Mouse (Mus musculus): Measurements from ENCODE around the gene Mif4gd. TPM values are rescaled to one million over a fixed set of nuclear protein-coding genes. Genes with fewer than 3 reads are reported as not detected.
A peak's percentile ranks its signal among the peaks of the same experiment; 100 is the strongest.

Gene Mif4gd
- polyA plus RNA-seq, 1 experiment from 2014 or later, result 57.3 TPM

DNA sequence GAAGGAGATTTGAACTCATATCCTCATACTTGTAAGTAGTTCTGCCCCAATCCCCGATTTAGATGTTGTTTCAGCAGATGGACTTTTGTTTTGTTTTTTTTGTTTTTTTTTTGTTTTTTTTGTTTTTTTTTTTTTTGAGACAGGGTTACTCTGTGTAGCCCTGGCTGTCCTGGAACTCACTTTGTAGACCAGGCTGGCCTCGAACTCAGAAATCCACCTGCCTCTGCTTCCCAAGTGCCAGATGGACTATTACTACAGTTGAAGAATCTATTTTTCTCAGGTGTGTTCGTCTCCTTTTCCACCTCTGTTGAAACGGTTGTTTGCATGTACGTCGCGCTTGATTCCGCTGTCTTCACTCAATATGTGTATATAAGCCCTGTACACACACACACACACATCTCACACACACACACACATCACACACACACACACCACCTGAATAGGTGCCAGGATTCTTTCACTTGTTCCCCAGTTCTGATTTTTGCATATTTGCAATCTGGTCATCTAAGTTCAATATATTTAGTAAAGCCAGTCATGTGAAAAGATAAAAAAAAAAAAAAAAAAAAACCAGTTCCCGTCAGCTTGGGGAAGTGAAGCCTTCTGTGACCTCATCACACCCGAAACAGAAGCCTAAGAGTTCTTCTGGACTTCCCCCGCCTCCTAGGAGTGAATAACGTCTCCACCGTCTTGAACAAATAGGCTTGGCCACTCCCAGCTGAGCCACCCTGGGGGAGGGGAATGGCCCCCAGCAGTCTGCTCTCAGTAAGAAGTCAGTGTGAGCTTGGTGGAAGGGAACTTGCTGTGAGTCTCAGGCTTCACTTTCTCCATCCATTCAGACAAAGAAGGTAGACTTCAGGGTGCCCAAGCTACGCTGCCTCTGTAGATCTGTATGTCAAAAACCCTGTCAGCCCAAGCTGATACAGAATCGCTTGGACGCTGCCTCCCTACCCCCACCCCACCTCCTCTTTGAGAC is 18.0 kb upstream of the Mif4gd start:
- TF ChIP-seq CTCF (IDR thresholded peaks at IDR 0.05; ENCODE audit: low read depth), result no peak
- H3K27ac ChIP-seq, result no peak overlapping the region

DNA sequence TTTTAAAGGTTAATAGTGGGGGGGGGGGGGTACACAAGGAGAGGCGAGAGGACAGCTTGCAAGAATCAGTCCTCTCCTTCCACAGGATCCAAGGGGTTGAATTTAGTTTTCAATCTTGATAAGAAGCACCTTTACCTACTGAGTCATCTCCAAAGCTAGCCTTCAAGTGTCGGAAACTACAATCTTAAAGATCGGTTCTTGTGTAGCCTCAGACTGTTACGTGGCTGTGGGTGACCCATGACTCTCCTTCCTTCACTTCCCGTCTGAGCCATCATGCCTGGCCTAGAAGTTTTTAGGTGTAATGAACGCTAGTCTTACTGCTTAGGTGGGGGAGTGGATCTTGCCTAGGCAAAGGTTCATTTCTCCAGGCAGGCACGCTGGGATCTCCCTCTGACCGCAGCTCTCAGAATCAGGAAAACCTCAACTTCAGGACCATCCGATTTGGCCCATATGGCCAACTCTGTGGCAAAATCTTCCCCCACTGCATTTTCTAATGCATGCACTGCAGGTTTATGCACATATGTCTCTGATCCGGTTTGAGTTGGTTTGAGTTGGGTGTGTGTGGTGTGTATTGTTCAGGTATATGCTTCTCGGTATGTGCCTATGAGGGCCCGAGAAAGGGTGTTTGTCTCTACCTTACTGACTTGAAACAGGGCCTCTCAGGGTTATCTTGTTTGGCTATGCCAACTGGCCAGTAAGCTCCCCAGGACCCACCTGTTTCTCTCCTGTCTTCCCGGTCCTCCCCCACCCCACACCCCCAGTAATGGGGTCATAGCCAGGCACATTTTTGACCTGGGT is 17.2 kb upstream of the Mif4gd start:
- H3K4me2 ChIP-seq (ENCODE audit: low read length), result no peak overlapping the region
- no peak overlapping the region for H3K4me3 ChIP-seq (replicated peaks; ENCODE audit: low read depth, low read length)
- no peaks in the 10 kb centered on the region for H3K9me3 ChIP-seq (replicated peaks; ENCODE audit: low read length)
- no peak overlapping the region for H3K27ac ChIP-seq
- no peaks in the 10 kb centered on the region for H3K27me3 ChIP-seq (ENCODE audit: insufficient read depth, low read length)
- H3K9ac ChIP-seq (ENCODE audit: low read depth, low read length), result no peak overlapping the region
- no peak for TF ChIP-seq CTCF (IDR thresholded peaks at IDR 0.05; ENCODE audit: low read depth)
- ATAC-seq (replicated peaks; ENCODE audit: low FRiP score, low read depth) (no peak), DNase-seq (ENCODE audit: low spot score) (no peak)
- 76% methylated on average over 13 of the region's 13 CpGs for WGBS
- H3K4me1 ChIP-seq (replicated peaks; ENCODE audit: insufficient read depth, low read length), result no peaks in the 10 kb centered on the region
- H3K36me3 ChIP-seq (ENCODE audit: insufficient read depth, low read length), result no peaks in the 10 kb centered on the region

More for the DNA sequence above, 18.0 kb upstream of the Mif4gd start:
- Histone ChIP-seq H3K9me3 (replicated peaks; ENCODE audit: low read length) (no peaks in the 10 kb centered on the region), H3K9ac (ENCODE audit: low read depth, low read length) (no peak overlapping the region), H3K27me3 (ENCODE audit: insufficient read depth, low read length) (no peaks in the 10 kb centered on the region), H3K36me3 (ENCODE audit: insufficient read depth, low read length) (no peaks in the 10 kb centered on the region), H3K4me1 (replicated peaks; ENCODE audit: insufficient read depth, low read length) (no peaks in the 10 kb centered on the region), H3K4me3 (replicated peaks; ENCODE audit: low read depth, low read length) (no peak overlapping the region), H3K4me2 (ENCODE audit: low read length) (no peak overlapping the region)
- DNase-seq (ENCODE audit: low spot score) (peak; percentile 51), ATAC-seq (replicated peaks; ENCODE audit: low FRiP score, low read depth) (no peak)
- 49% methylated on average over 16 of the region's 16 CpGs for WGBS

DNA sequence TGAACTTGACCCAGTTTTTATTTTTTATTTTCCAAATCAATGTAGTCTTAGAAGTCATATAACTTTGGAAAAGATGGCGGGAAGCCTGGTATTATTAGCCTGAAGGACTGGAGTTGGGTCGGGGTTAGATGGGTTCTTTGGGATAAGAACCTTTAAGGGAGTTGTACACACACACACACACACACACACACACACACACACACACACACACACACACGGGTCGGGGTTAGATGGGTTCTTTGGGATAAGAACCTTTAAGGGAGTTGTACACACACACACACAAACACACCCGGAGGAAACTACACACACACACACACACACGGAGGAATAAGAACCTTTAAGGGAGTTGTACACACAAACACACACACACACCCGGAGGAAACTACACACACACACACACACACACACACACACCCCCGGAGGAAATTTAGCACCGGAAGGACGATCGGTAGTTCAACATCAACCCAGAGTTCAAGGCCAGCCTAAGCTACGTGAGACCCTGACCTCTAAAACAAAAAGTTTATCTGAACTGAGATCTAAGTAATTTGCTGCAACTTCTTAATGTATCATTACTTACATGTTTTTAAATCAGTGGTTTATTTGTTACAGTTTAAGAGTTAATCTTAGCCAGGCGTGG is 15.8 kb upstream of the Mif4gd start:
- H3K9me3 ChIP-seq (replicated peaks; ENCODE audit: low read length), result no peaks in the 10 kb centered on the region
- no peaks in the 10 kb centered on the region for H3K36me3 ChIP-seq (ENCODE audit: insufficient read depth, low read length)
- peak overlapping the region; percentile 71 for H3K4me3 ChIP-seq (replicated peaks; ENCODE audit: low read depth, low read length)
- peak overlapping the region; percentile 47 for H3K4me2 ChIP-seq (ENCODE audit: low read length)
- 53% methylated on average over 13 of the region's 13 CpGs for WGBS
- no peak for ATAC-seq (replicated peaks; ENCODE audit: low FRiP score, low read depth)
- H3K27me3 ChIP-seq (ENCODE audit: insufficient read depth, low read length), result no peaks in the 10 kb centered on the region
- no peak overlapping the region for H3K9ac ChIP-seq (ENCODE audit: low read depth, low read length)
- H3K27ac ChIP-seq, result no peak overlapping the region
- TF ChIP-seq CTCF (IDR thresholded peaks at IDR 0.05; ENCODE audit: low read depth), result no peak
- H3K4me1 ChIP-seq (replicated peaks; ENCODE audit: insufficient read depth, low read length), result no peaks in the 10 kb centered on the region
- no peak for DNase-seq (ENCODE audit: low spot score)

DNA sequence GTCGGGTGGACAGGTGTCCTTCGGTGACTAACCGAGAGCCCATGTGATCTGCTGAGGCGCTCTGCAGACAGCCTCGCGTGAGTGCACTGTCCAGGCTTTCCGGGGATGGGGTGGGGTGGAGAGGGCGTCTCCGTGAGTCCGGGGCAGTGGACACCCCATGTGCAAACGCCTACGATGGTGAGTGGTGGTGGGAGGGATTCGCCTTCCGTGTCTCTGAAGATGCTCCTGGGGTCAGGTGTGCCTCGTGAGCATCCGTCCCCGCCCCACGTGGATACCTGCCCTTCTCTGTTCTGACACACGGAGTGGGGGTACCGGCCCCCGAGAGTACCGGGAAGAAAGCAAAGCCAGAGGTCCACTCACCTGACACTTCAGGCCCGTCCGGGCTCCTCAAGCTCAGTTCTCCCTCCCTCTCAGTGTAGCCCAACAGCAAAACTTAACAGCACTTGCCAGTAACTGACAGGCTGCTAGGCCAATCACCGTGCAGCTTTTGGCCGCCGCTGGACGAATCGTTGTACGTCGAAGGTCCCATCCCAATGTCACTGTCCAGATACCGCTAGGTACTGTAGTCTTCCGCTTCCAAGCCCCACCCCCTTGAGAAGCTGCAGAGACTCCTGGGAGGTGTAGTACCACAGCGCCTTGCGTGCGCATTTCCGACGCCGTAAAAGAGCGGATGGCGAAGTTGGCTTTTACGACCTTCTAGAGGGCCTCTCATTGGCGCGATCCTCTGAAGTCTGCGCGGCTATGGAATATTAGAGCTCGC is 15.1 kb upstream of the Mif4gd start, which contains the start of gene Slc25a19:
TSS of gene Slc25a19 (minus strand) at position 591 of the 760 bp plus-strand sequence.
- under 1% methylated on average over 47 of the region's 47 CpGs for WGBS
- H3K27ac ChIP-seq, result peak within 1 kb of the TSS; percentile 75; the same call in 1 of the 2 replicates
- H3K4me3 ChIP-seq (replicated peaks; ENCODE audit: low read depth, low read length), result peak within 1 kb of the TSS; percentile 71
- no peak for TF ChIP-seq CTCF (IDR thresholded peaks at IDR 0.05; ENCODE audit: low read depth)
- H3K36me3 ChIP-seq (ENCODE audit: insufficient read depth, low read length), result 0 out of 2 replicates have a peak, but pooled peaks cover 2% of the 10 kb centered on the region
- H3K9me3 ChIP-seq (replicated peaks; ENCODE audit: low read length), result no peaks in the 10 kb centered on the region
- DNase-seq (ENCODE audit: low spot score), result peak; percentile 100
- no peaks in the 10 kb centered on the region for H3K4me1 ChIP-seq (replicated peaks; ENCODE audit: insufficient read depth, low read length)
- ATAC-seq (replicated peaks; ENCODE audit: low FRiP score, low read depth), result peak; percentile 97
- peak within 1 kb of the TSS; percentile 67 for H3K9ac ChIP-seq (ENCODE audit: low read depth, low read length)
- H3K27me3 ChIP-seq (ENCODE audit: insufficient read depth, low read length), result no peaks in the 10 kb centered on the region
- peak within 1 kb of the TSS; percentile 90 for H3K4me2 ChIP-seq (ENCODE audit: low read length)

DNA sequence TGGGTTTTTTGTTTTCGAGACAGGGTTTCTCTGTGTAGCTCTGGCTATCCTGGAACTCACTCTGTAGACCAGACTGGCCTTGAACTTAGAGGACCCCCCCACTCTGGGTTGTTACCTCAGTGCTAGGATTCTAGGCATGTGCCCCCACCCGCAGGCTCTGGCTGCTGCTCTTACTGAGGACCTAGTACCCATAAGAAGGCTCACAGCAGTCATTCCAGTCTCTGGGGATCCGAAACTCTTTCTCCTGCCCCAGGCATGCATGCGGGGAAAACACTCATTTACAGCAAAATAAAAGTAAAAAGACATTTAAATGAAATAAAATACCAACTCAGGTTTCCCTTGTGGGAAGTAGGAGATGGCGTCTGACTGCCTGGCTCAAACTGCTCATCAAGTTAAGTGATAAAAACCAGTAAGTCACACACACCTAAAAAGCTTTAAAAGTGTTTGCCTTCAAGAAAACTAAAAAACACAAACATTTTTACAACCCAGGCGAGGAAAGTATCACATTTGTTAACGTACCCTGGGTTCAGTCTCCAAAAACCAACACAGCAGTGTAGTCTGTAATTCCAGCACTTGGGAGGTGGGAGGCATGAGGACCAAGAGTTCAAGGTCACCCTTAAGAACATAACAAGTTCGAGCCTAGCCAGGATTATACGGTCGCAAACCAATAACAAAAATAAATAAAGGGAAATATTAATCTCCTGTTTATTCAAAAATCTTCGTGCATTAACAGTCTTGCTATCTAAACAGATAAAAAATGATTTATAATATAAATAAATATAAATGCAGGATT is 14.3 kb upstream of the Mif4gd start:
- Histone ChIP-seq H3K4me1 (replicated peaks; ENCODE audit: insufficient read depth, low read length) (no peaks in the 10 kb centered on the region), H3K9me3 (replicated peaks; ENCODE audit: low read length) (no peaks in the 10 kb centered on the region), H3K36me3 (ENCODE audit: insufficient read depth, low read length) (0 out of 2 replicates have a peak, but pooled peaks cover 11% of the 10 kb centered on the region), H3K4me2 (ENCODE audit: low read length) (peak overlapping the region; percentile 90), H3K9ac (ENCODE audit: low read depth, low read length) (peak overlapping the region; percentile 67), H3K27ac (peak overlapping the region; percentile 75), H3K4me3 (replicated peaks; ENCODE audit: low read depth, low read length) (peak overlapping the region; percentile 71), H3K27me3 (ENCODE audit: insufficient read depth, low read length) (no peaks in the 10 kb centered on the region)
- DNase-seq (ENCODE audit: low spot score) (no peak), ATAC-seq (replicated peaks; ENCODE audit: low FRiP score, low read depth) (no peak)
- 36% methylated on average over 11 of the region's 11 CpGs for WGBS
- no peak for TF ChIP-seq CTCF (IDR thresholded peaks at IDR 0.05; ENCODE audit: low read depth)
